Mouse (Mus musculus) CH12.LX (cell line): ENCODE measurements around the gene Rhoq. TPM values are rescaled to one million over a fixed set of nuclear protein-coding genes. Genes with fewer than 3 reads are reported as not detected.

Source experiments
- DNase-seq: peaks from one replicate; pipeline ENCODE4 v3.0.0-alpha.2; 2013; ENCODE audit errors: extremely low read depth
- H3K27ac ChIP-seq: 2 replicates; pipeline ENCODE4 v1.5.1; 2012; ENCODE audit warnings: low read depth, mild to moderate bottlenecking, control low read depth, moderate library complexity; ENCODE audit not compliant: insufficient read depth
- H3K27me3 ChIP-seq: replicated peaks from 2 replicates; pipeline ENCODE3; 2012; ENCODE audit warnings: inconsistent platforms
- H3K36me3 ChIP-seq, 2 experiments: replicated peaks in 1 of 2; 2 replicates each; pipeline versions ENCODE3 to v1.6.1; 2012; ENCODE audit warnings: inconsistent platforms in 1 of 2, low read length in 1 of 2, mild to moderate bottlenecking in 1 of 2, mixed read lengths in 1 of 2, moderate library complexity in 1 of 2; ENCODE audit not compliant: control insufficient read depth in 1 of 2, insufficient read depth in 1 of 2
- H3K4me1 ChIP-seq, 2 experiments: 2 replicates each; pipeline ENCODE4 v1.6.1; 2012; ENCODE audit warnings: inconsistent platforms in 1 of 2, moderate library complexity in 1 of 2; ENCODE audit not compliant: insufficient read depth in 2 of 2, control insufficient read depth in 1 of 2
- H3K4me2 ChIP-seq: 2 replicates; pipeline ENCODE4 v1.6.1; 2012; ENCODE audit warnings: low read depth, mild to moderate bottlenecking, control low read depth; ENCODE audit not compliant: poor library complexity, insufficient read depth, severe bottlenecking
- H3K4me3 ChIP-seq, 3 experiments: fragments of 150-350 bp in 1 of 3; sonication (generic) in 1 of 3; replicated peaks in 1 of 3; 2 replicates each; pipeline versions ENCODE3 to v1.5.1; 2011 to 2012; ENCODE audit warnings: low read depth in 2 of 3, low read length in 2 of 3, mild to moderate bottlenecking in 2 of 3, moderate library complexity in 2 of 3, control low read depth in 1 of 3, improper control_type of control experiment in 1 of 3, inconsistent platforms in 1 of 3, mixed read lengths in 1 of 3; ENCODE audit not compliant: poor library complexity in 1 of 3
- H3K79me2 ChIP-seq: replicated peaks from 2 replicates; pipeline ENCODE4 v1.6.1; 2012; ENCODE audit warnings: mild to moderate bottlenecking, moderate library complexity; ENCODE audit not compliant: control insufficient read depth, poor library complexity, insufficient read depth, severe bottlenecking; ENCODE audit errors: extremely low read depth
- H3K9ac ChIP-seq: 2 replicates; pipeline ENCODE4 v1.6.1; 2012; ENCODE audit warnings: low read depth, mild to moderate bottlenecking, control low read depth, moderate library complexity; ENCODE audit not compliant: insufficient read depth
- H3K9me3 ChIP-seq: replicated peaks from 2 replicates; pipeline ENCODE3; 2012; ENCODE audit warnings: low read length, inconsistent platforms, mixed read lengths
- BHLHE40 ChIP-seq: IDR thresholded peaks from 2 replicates; pipeline ENCODE4 v1.6.1; 2011; ENCODE audit warnings: mild to moderate bottlenecking, low read depth, low read length, improper control_type of control experiment
- CHD1 ChIP-seq: IDR thresholded peaks from 2 replicates; pipeline ENCODE4 v1.6.1; 2012; ENCODE audit warnings: low read depth, low read length, improper control_type of control experiment, inconsistent platforms
- CHD2 ChIP-seq: IDR thresholded peaks from 2 replicates; pipeline ENCODE4 v1.6.1; 2011; ENCODE audit warnings: low read length, improper control_type of control experiment
- E2F4 ChIP-seq: IDR thresholded peaks from 2 replicates; pipeline ENCODE4 v1.6.1; 2011; ENCODE audit warnings: low read depth, low read length, improper control_type of control experiment; ENCODE audit not compliant: insufficient replicate concordance
- ELF1 ChIP-seq: IDR thresholded peaks from 2 replicates; pipeline ENCODE4 v1.6.1; 2014; ENCODE audit warnings: low read depth, mild to moderate bottlenecking, inconsistent platforms, low read length, improper control_type of control experiment
- GABPA ChIP-seq: IDR thresholded peaks from 2 replicates; pipeline ENCODE4 v1.6.1; 2012; ENCODE audit warnings: low read depth, low read length, improper control_type of control experiment, inconsistent platforms; ENCODE audit not compliant: insufficient replicate concordance
- HCFC1 ChIP-seq: IDR thresholded peaks from 2 replicates; pipeline ENCODE4 v1.6.1; 2012; ENCODE audit warnings: low read depth, mild to moderate bottlenecking, inconsistent platforms, low read length, improper control_type of control experiment
- JUND ChIP-seq: conservative IDR thresholded peaks from 2 replicates; pipeline ENCODE4 v1.6.1; 2011; ENCODE audit warnings: low read depth, low read length, improper control_type of control experiment
- MAZ ChIP-seq: IDR thresholded peaks from 2 replicates; pipeline ENCODE4 v1.6.1; 2012; ENCODE audit warnings: low read depth, mild to moderate bottlenecking, inconsistent platforms, low read length, improper control_type of control experiment, moderate library complexity
- MYC ChIP-seq: IDR thresholded peaks from 2 replicates; pipeline ENCODE4 v1.6.1; 2011; ENCODE audit warnings: low read depth, mild to moderate bottlenecking, improper control_type of control experiment, low read length
- NELFE ChIP-seq: IDR thresholded peaks from 2 replicates; pipeline ENCODE4 v1.6.1; 2011; ENCODE audit warnings: low read depth, low read length, improper control_type of control experiment
- NRF1 ChIP-seq: IDR thresholded peaks from 2 replicates; pipeline ENCODE4 v1.6.1; 2014; ENCODE audit warnings: low read depth, mild to moderate bottlenecking, inconsistent platforms, low read length, improper control_type of control experiment, moderate library complexity
- POLR2A ChIP-seq: IDR thresholded peaks from 2 replicates; pipeline ENCODE4 v1.6.1; 2011; ENCODE audit warnings: low read depth, mild to moderate bottlenecking, improper control_type of control experiment, low read length
- RCOR1 ChIP-seq: conservative IDR thresholded peaks from 2 replicates; pipeline ENCODE4 v1.6.1; 2012; ENCODE audit warnings: low read depth, mild to moderate bottlenecking, inconsistent platforms, low read length, improper control_type of control experiment
- SIN3A ChIP-seq: IDR thresholded peaks from 2 replicates; pipeline ENCODE4 v1.6.1; 2012; ENCODE audit warnings: low read length, improper control_type of control experiment, inconsistent platforms
- SMC3 ChIP-seq: IDR thresholded peaks from 2 replicates; pipeline ENCODE4 v1.6.1; 2011; ENCODE audit warnings: low read depth, low read length, improper control_type of control experiment
- TCF12 ChIP-seq: IDR thresholded peaks from 2 replicates; pipeline ENCODE4 v1.6.1; 2014; ENCODE audit warnings: low read depth, mild to moderate bottlenecking, inconsistent platforms, low read length, improper control_type of control experiment
- USF1 ChIP-seq: IDR thresholded peaks from 2 replicates; pipeline ENCODE4 v1.6.1; 2014; ENCODE audit warnings: low read depth, mild to moderate bottlenecking, inconsistent platforms, low read length, improper control_type of control experiment
- USF2 ChIP-seq: conservative IDR thresholded peaks from 2 replicates; pipeline ENCODE4 v1.6.1; 2011; ENCODE audit warnings: low read depth, low read length, improper control_type of control experiment
- ZC3H11A ChIP-seq: IDR thresholded peaks from 2 replicates; pipeline ENCODE4 v1.6.1; 2012; ENCODE audit warnings: low read depth, mild to moderate bottlenecking, inconsistent platforms, low read length, improper control_type of control experiment
- ZKSCAN1 ChIP-seq: IDR thresholded peaks from 2 replicates; pipeline ENCODE4 v1.6.1; 2012; ENCODE audit warnings: low read depth, inconsistent platforms, low read length, improper control_type of control experiment, borderline replicate concordance
- ZMIZ1 ChIP-seq: IDR thresholded peaks from 2 replicates; pipeline ENCODE4 v1.6.1; 2012; ENCODE audit warnings: low read depth, mild to moderate bottlenecking, inconsistent platforms, low read length, improper control_type of control experiment
- ZNF384 ChIP-seq: IDR thresholded peaks from 2 replicates; pipeline ENCODE4 v1.6.1; 2012; ENCODE audit warnings: low read depth, low read length, improper control_type of control experiment, inconsistent platforms
- dilution Hi-C: fragments of 300-500 bp; cut with MboI; formaldehyde crosslinking; loops from 2 replicates; pipeline ENCODE4 v1.14.3; 2020; ENCODE audit warnings: low sequenced_read_pairs; ENCODE audit not compliant: extremely low pct_unique_long_range_greater_than_20kb, extremely low pct_ligation_motif_present
- in situ Hi-C: fragments of 300-500 bp; cut with MboI; formaldehyde crosslinking; loops from 3 replicates; pipeline ENCODE4 v1.14.3; 2019; ENCODE audit warnings: low sequenced_read_pairs, low pct_ligation_motif_present, low pct_unique_long_range_greater_than_20kb, mixed read lengths
- polyA plus RNA-seq: library from polyadenylated mRNA; unstranded; fragments of >175 nt; gene quantifications from 2 replicates; pipeline ENCODE4 v1.2.1, GENCODE M21; 2012; ENCODE audit warnings: low read depth; ENCODE audit not compliant: insufficient read length
- total RNA-seq, 2 experiments: library from RNA; depleted of rRNA; stranded (reverse); fragments of 300-350 nt in 1 of 2; fragments of >200 nt in 1 of 2; gene quantifications; 2 replicates each; pipeline ENCODE4 v1.2.3; 2012 to 2014

Gene Rhoq
- total and polyA plus RNA-seq, 3 experiments, result 18.8 to 24.4 (median 23.2) TPM

DNA sequence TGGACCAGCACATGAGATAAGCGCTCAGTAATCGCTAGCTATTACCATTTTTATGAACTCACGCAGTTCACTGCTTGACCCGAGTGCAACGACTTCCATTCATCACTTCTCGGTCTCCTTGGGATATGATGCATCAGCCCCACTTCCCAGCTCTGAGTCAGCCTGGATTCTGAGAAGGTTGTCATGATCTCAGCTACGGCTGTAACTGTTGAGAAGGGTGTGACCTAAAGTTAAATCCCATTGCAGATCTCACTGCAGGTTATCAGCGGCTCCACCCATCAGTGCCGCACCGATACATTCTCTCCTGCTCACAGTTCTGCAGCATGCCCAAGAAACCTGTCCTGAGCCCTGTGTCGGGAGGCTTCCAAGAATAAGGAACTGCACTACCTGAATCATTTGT is 43.2 kb upstream of the Rhoq start:
- Histone ChIP-seq H3K4me1 (0 out of 4 replicates have a peak, but pooled peaks cover 0 to 3% of the 10 kb centered on the region in 2 experiments), H3K9ac (no peak overlapping the region)
- dilution Hi-C loops, result no loop called here
- no peak for TF ChIP-seq USF1
- TF ChIP-seq GABPA, result no peak
- TF ChIP-seq JUND, result no peak
- no peak for TF ChIP-seq CHD2
- no peak for TF ChIP-seq ZC3H11A
- TF ChIP-seq POLR2A, result no peak
- no peak for TF ChIP-seq MAZ
- TF ChIP-seq RCOR1, result no peak
- no peak for TF ChIP-seq SMC3
- TF ChIP-seq BHLHE40, result no peak
- no peak for TF ChIP-seq HCFC1
- TF ChIP-seq, all 38 proteins: peak for 0
- Histone ChIP-seq H3K27me3 (no peaks in the 10 kb centered on the region), H3K4me2 (no peak overlapping the region), H3K4me3 (no peak overlapping the region), H3K9me3 (peaks cover 4% of the 10 kb centered on the region), H3K27ac (no peak overlapping the region), H3K36me3 (no peaks in the 10 kb centered on the region), H3K79me2 (no peaks in the 10 kb centered on the region)
- in situ Hi-C loops, result loop anchor here (5.0 to 25.0 kb wide), 3 partner anchors 123 to 643 kb away; no protein-coding TSS in a partner anchor
- no peak for DNase-seq

DNA sequence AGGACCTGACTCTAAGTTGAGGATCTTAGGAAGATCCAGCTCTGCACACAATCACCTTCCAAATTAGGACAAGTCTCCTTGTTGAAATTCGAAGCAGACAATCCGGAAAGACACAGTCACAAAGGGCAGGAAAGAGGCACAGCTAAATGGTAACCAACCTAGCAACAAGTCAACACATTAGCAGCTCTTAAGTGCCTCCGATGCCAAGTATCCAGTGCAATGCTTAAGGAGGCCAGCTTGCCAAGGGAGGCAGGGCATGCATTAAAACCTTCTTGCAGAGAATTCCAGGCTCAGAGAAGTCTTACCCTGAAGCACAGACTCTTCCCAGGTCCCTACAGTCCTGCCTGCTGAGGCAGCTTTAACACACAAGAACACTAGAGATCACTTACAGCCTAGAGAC is 38.2 kb upstream of the Rhoq start:
- no peak overlapping the region for H3K27ac ChIP-seq
- H3K79me2 ChIP-seq, result no peaks in the 10 kb centered on the region
- H3K4me1 ChIP-seq, result peaks cover 0 to 3% of the 10 kb centered on the region in 2 experiments; a peak in 1 of 4 replicates
- no peak overlapping the region for H3K9ac ChIP-seq
- no peak for DNase-seq
- H3K4me3 ChIP-seq, result no peak overlapping the region
- peaks cover 4% of the 10 kb centered on the region for H3K9me3 ChIP-seq
- dilution Hi-C loops (no loop called here), in situ Hi-C loops (loop anchor here (25.0 kb wide), 1 partner anchor 638 kb away; no protein-coding TSS in a partner anchor)
- no peak overlapping the region for H3K4me2 ChIP-seq
- TF ChIP-seq NRF1 (no peak), ELF1 (no peak), USF2 (no peak), TCF12 (no peak), ZMIZ1 (no peak), ZKSCAN1 (no peak), NELFE (no peak), GABPA (no peak), HCFC1 (no peak), MYC (no peak), SIN3A (no peak), E2F4 (no peak), CHD1 (no peak), ZNF384 (no peak)
- H3K27me3 ChIP-seq, result no peaks in the 10 kb centered on the region
- H3K36me3 ChIP-seq, result no peaks in the 10 kb centered on the region
